Mouse (Mus musculus) cerebellum, adult 2 months (tissue): Measurements from ENCODE around the gene Teddm1a.

Experiments
- CTCF ChIP-seq: fragments of 200-500 bp; IDR thresholded peaks from 2 replicates; pipeline ENCODE4 v1.5.1; 2011; ENCODE audit warnings: low read depth, mild to moderate bottlenecking, control low read depth, low read length, moderate library complexity, borderline replicate concordance; ENCODE audit not compliant: insufficient read depth
- POLR2A ChIP-seq: fragments of 200-500 bp; IDR thresholded peaks from 2 replicates; pipeline ENCODE4 v1.6.1; 2011; ENCODE audit warnings: low read length, control low read depth, borderline replicate concordance; ENCODE audit not compliant: insufficient read depth

DNA sequence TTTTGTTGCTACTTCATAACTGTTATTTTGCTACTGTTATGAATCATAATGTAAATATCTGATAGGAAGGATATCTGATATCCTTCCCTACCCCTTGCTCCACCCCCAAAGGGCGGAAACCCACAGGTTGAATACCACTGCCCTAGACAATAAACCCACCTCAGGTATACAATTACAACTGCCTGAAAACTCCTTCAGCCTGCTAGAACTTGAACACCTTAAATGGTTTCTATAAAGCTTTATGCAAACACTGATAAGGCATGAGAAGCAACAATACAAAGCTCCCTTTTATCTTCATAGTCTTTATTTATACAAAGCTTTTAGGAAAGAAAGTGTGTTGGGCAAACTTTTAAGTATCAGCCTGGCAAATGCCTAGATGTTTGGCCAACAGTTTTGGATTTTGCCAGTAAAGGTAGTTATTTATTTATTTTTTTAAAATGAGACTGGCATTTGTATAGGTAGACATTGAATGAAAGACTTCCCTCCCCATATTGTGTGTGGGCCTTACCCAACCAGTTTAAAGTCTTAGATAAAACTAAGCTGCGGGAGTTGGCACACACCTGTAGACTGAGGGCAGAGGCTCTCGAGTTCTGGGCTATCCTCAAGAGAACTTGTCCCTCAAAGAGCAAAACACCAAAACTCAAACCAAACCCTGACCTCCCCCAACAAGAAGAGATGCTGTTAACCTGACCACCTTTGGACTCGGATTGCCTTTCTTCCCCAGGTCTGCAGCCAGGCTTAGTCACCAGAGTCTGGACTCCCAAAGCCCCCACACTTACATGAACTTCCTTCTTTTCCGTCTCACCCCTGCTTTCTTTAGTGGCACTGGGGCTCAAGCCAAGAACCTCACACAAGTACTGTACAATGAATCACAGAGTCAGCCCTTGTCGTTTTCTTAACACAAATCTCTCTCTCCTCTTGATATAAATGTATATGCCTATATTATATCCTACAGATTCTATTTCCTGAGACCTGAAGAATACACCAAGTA, 33.1 kb downstream of the Teddm1a start:
- TF ChIP-seq CTCF = no peak
- TF ChIP-seq POLR2A = no peak
